Mouse (Mus musculus) ES-E14 (cell line): ENCODE measurements around the gene Slc39a11. TPM values are rescaled to one million over a fixed set of nuclear protein-coding genes. Genes with fewer than 3 reads are reported as not detected.
A peak's percentile ranks its signal among the peaks of the same experiment; 100 is the strongest.

Experiments used
- DNase-seq: peaks from one replicate; pipeline ENCODE4 v3.0.0-alpha.2; 2013; ENCODE audit warnings: low read depth, low spot score
- H3K27ac ChIP-seq: 2 replicates; pipeline ENCODE4 v1.5.1; 2012; ENCODE audit warnings: low read depth, mild to moderate bottlenecking, low read length, moderate library complexity, mixed read lengths; ENCODE audit not compliant: poor library complexity, insufficient read depth, severe bottlenecking
- H3K36me3 ChIP-seq: 2 replicates; pipeline ENCODE4 v1.6.1; 2012; ENCODE audit warnings: mild to moderate bottlenecking, low read length, moderate library complexity, mixed read lengths; ENCODE audit not compliant: control insufficient read depth, poor library complexity, insufficient read depth, severe bottlenecking
- H3K4me1 ChIP-seq, 2 experiments: fragments of 150-350 bp in 1 of 2; sonication (generic) in 1 of 2; 2 replicates each; pipeline ENCODE4 v1.6.1; 2012; ENCODE audit warnings: low read length in 2 of 2, mild to moderate bottlenecking in 1 of 2, mixed read lengths in 1 of 2; ENCODE audit not compliant: control insufficient read depth in 2 of 2, insufficient read depth in 2 of 2, poor library complexity in 1 of 2
- H3K4me3 ChIP-seq, 2 experiments: fragments of 150-350 bp in 1 of 2; sonication (generic) in 1 of 2; 2 replicates each; pipeline ENCODE4 v1.5.1; 2012; ENCODE audit warnings: low read length in 2 of 2, low read depth in 1 of 2, mild to moderate bottlenecking in 1 of 2, mixed read lengths in 1 of 2; ENCODE audit not compliant: insufficient read depth in 1 of 2, poor library complexity in 1 of 2, severe bottlenecking in 1 of 2
- H3K9ac ChIP-seq: 2 replicates; pipeline ENCODE4 v1.6.1; 2012; ENCODE audit warnings: low read depth, mild to moderate bottlenecking, low read length, mixed read lengths; ENCODE audit not compliant: poor library complexity, insufficient read depth, severe bottlenecking
- H3K9me3 ChIP-seq: fragments of 150-350 bp; sonication (generic); 2 replicates; pipeline ENCODE4 v1.6.1; 2012; ENCODE audit warnings: low read depth, mild to moderate bottlenecking, low read length; ENCODE audit not compliant: control insufficient read depth, insufficient read depth
- CHD2 ChIP-seq: IDR thresholded peaks from 2 replicates; pipeline ENCODE4 v1.6.1; 2014; ENCODE audit warnings: mild to moderate bottlenecking, low read depth, low read length, inconsistent platforms
- HCFC1 ChIP-seq: IDR thresholded peaks from 2 replicates; pipeline ENCODE4 v1.6.1; 2012; ENCODE audit warnings: low read length, inconsistent platforms, borderline replicate concordance; ENCODE audit not compliant: insufficient read depth
- MAFK ChIP-seq: IDR thresholded peaks from 2 replicates; pipeline ENCODE4 v1.6.1; 2014; ENCODE audit warnings: mild to moderate bottlenecking, low read depth, low read length, inconsistent platforms; ENCODE audit not compliant: insufficient read depth
- ZC3H11A ChIP-seq: IDR thresholded peaks from 2 replicates; pipeline ENCODE4 v1.6.1; 2012; ENCODE audit warnings: low read depth, mild to moderate bottlenecking, inconsistent platforms, low read length, borderline replicate concordance
- ZNF384 ChIP-seq: IDR thresholded peaks from 2 replicates; pipeline ENCODE4 v1.6.1; 2012; ENCODE audit warnings: low read depth, low read length, inconsistent platforms
- in situ Hi-C, 2 experiments: fragments of 600-800 bp; cut with MboI; formaldehyde crosslinking; loops; one replicate each; pipeline ENCODE4 v1.15.1; 2025; ENCODE audit warnings: low sequenced_read_pairs in 2 of 2, inconsistent platforms in 1 of 2; ENCODE audit not compliant: unreplicated experiment in 2 of 2
- total RNA-seq: library from RNA; depleted of rRNA; stranded (reverse); fragments of 300-350 nt; gene quantifications from 2 replicates; pipeline ENCODE4 v1.2.3, GENCODE M21; 2012

The Slc39a11 gene
- total RNA-seq, 1 experiment = 17.0 TPM

DNA sequence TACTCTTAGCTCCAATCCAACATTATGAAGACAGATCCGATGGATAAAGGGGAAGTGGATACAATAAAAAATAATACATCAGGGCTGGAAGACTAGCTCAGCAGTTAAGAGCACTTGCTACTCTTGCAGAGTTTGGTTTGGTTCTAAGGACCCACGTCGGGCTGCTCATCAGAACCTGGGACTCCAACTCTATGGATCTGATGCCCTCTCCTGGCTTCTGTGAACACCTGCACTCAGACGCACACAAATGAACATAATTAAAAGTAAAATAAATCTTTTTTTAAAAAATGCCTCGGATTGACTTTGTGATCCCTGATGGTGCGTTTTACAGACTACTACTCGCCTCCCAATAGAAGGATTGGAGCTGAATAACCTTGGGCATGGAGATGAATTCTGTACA lies 19.2 kb downstream of the Slc39a11 start:
- H3K4me1 ChIP-seq = no peaks in the 10 kb centered on the region
- no peaks in the 10 kb centered on the region for H3K9me3 ChIP-seq
- H3K4me3 ChIP-seq = no peak overlapping the region
- H3K9ac ChIP-seq = no peak overlapping the region
- TF ChIP-seq HCFC1 (no peak), ZC3H11A (peak; percentile 59), MAFK (no peak), CHD2 (no peak), ZNF384 (no peak)
- in situ Hi-C loops = loop anchor here in 1 of 2 experiments (25.0 kb wide), 1 partner anchor 443 kb away; no protein-coding TSS in a partner anchor
- no peak for DNase-seq
- H3K36me3 ChIP-seq = no peaks in the 10 kb centered on the region
- H3K27ac ChIP-seq = no peak overlapping the region

GRCm38 (mm10) chr11:113627785-113628184 lies 22.1 kb downstream of the Slc39a11 start:
- Histone ChIP-seq H3K4me1 (no peaks in the 10 kb centered on the region), H3K36me3 (no peaks in the 10 kb centered on the region), H3K9ac (no peak overlapping the region), H3K27ac (no peak overlapping the region), H3K4me3 (no peak overlapping the region), H3K9me3 (no peaks in the 10 kb centered on the region)
- TF ChIP-seq MAFK (no peak), HCFC1 (no peak), ZC3H11A (no peak)
- in situ Hi-C loops = loop anchor here (5.0 to 25.0 kb wide), 3 partner anchors 333 to 450 kb away; no protein-coding TSS in a partner anchor
- no peak for DNase-seq

GRCm38 (mm10) chr11:113625437-113625836 lies 24.4 kb downstream of the Slc39a11 start:
- no peak overlapping the region for H3K27ac ChIP-seq
- no peaks in the 10 kb centered on the region for H3K9me3 ChIP-seq
- DNase-seq = no peak
- in situ Hi-C loops = loop anchor here (5.0 to 25.0 kb wide), 3 partner anchors 331 to 448 kb away; no protein-coding TSS in a partner anchor
- no peaks in the 10 kb centered on the region for H3K36me3 ChIP-seq
- TF ChIP-seq MAFK = no peak
- TF ChIP-seq HCFC1 = no peak
- TF ChIP-seq ZC3H11A = no peak
- TF ChIP-seq CHD2 = no peak
- no peak overlapping the region for H3K9ac ChIP-seq
- H3K4me3 ChIP-seq = no peak overlapping the region
- H3K4me1 ChIP-seq = peaks cover 0 to 3% of the 10 kb centered on the region in 2 experiments; a peak in 1 of 4 replicates

- Histone ChIP-seq H3K9ac (no peak overlapping the region), H3K9me3 (no peaks in the 10 kb centered on the region), H3K27ac (no peak overlapping the region), H3K4me1 (peaks cover 0 to 13% of the 10 kb centered on the region in 2 experiments; a peak in 2 of 4 replicates), H3K36me3 (no peaks in the 10 kb centered on the region), H3K4me3 (no peak overlapping the region)
- DNase-seq = no peak
- no peak for TF ChIP-seq HCFC1
- TF ChIP-seq MAFK = no peak
- TF ChIP-seq ZNF384 = no peak
- TF ChIP-seq ZC3H11A = no peak
- no peak for TF ChIP-seq CHD2
- in situ Hi-C loops = loop anchor here (10.0 kb wide), 1 partner anchor 327 kb away; no protein-coding TSS in a partner anchor
These were observed 27.9 kb downstream of the Slc39a11 start for GRCm38 (mm10) chr11:113622028-113622427.
